Mouse (Mus musculus): ENCODE results near the gene Gm960.

Gm960 gene

DNA sequence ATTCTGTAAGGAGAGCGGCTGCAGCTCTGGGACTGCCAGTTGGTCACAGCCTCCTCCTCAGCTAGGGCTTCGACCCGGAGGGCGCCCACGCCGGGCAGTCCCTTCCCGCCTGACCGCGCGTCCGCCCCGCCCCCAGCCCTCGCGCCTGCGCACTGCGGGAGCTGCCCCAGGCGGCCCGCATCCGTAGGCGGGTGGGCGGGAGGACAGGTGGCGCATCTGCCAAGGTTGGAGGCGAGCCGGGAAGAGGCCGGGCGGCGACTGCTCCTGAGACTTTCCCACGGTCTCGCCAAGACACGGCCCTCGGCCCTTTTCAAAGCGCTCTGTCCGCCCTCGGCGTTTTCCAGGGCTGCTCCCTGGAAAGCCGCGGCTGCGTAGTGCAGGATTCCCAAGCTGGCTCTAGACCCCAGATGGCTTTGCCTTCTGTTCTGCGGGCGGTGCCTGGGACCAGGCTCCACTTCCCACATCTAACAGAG, at the start of gene Gm960:
Gene Gm960, minus strand, starts transcription at position 464 of the 473 bp plus-strand sequence.
- DNase-seq = peak; percentile 95 to 97

- peak; percentile 50 to 63 for DNase-seq
Measured at GRCm38 (mm10) chr19:4747631-4748312, 49.3 kb upstream of the Gm960 start.

DNA sequence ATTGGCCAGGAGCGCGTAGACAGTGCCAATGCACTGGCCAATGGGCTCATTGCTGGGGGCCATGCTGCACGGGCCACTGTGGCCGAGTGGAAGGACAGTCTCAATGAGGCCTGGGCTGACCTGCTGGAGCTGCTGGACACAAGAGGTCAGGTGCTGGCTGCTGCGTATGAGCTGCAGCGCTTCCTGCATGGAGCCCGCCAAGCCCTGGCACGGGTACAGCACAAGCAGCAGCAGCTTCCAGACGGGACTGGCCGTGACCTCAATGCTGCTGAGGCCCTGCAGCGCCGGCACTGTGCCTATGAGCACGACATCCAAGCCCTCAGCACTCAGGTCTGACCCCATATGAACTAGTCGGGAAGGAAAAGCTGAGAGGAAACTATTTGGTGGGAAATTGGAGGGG, 48.1 kb upstream of the Gm960 start:
- DNase-seq = peak; percentile 85 to 91

DNA sequence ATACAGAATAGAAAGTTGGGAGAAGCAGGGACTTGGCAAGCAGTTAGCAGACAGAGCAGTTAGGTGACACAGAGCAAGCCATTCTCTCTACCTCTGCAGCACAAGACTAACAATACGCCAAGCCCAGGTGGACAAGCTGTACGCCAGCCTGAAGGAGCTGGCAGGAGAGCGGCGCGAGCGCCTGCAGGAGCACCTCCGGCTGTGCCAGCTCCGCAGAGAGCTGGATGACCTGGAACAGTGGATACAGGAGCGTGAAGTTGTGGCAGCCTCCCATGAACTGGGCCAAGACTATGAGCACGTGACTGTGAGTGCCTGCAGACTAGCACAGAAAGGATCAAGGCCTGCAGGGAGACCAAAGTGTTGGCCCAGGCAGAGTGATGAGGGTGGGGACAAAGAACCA, 47.2 kb upstream of the Gm960 start:
- DNase-seq = peak; percentile 43 to 51

DNA sequence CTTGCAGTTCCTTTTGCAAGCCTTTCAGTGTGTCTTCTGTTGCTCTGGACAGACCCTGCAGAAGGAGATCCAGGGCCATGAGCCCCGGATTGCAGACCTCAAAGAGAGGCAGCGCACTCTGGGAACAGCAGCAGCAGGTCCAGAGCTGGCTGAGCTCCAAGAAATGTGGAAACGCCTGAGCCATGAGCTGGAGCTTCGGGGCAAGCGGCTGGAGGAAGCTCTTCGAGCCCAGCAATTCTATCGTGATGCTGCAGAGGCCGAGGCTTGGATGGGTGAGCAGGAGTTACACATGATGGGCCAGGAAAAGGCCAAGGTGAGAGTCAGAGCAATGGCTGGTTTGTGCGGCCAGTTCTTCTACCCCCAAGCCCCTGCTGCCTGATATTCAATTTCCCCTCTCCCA, 46.6 kb upstream of the Gm960 start:
- peak; percentile 63 to 70 for DNase-seq

DNA sequence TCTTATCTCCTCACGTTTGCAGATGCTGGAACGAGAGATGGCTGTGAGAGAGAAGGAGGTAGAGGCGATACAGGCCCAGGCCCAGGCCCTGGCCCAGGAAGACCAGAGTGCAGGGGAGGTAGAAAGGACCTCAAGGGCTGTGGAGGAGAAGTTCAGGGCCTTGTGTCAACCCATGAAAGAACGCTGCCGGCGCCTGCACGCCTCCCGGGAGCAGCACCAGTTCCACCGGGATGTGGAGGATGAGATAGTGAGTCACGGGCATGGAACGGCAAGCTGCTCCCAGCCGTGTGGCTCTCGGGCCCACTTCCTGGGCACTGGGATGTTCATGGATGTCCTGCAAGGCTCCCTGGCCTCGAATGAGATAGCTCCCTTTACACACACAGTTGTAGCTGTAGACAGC, 45.6 kb upstream of the Gm960 start:
- no peak for DNase-seq

- peak; percentile 63 to 76 for DNase-seq
Measured at GRCm38 (mm10) chr19:4743524-4743923, 45.1 kb upstream of the Gm960 start.

DNA sequence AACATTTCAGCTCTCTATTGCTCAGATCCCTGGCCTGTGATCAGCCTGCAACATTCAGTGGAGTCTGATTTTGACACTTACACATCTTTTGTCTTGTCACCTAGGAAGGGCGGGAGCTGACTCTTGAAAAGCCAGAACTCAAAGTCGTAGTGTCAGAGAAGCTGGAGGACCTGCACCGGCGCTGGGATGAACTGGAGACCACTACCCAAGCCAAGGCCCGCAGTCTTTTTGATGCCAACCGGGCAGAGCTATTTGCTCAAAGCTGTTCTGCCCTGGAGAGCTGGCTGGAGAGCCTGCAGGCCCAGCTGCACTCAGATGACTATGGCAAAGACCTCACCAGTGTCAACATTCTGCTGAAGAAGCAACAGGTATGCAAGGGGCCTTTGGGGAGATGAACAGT, 43.8 kb upstream of the Gm960 start:
- peak in 1 of 2 experiments; percentile 4 for DNase-seq

- DNase-seq = peak in 1 of 2 experiments; percentile 6
Measured at GRCm38 (mm10) chr19:4741482-4741881, 43.0 kb upstream of the Gm960 start.

- no peak for DNase-seq
Measured at GRCm38 (mm10) chr19:4739762-4740161, 41.3 kb upstream of the Gm960 start.

DNA sequence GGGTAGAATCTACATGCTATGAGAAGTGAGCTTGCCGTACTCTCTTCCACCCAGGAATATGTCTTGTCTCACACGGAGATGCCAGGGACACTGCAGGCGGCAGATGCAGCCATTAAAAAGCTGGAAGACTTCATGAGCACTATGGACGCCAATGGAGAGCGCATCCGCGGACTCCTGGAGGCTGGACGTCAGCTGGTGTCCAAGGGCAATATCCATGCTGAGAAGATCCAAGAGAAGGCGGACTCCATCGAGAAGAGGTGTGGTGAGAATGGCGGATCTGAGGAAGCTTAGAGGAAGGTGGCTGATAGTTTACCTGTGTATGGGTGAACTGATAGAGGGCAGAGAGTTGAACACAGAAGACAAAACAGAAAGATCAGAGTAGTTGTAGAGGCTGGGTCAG, 40.6 kb upstream of the Gm960 start:
- no peak for DNase-seq

DNA sequence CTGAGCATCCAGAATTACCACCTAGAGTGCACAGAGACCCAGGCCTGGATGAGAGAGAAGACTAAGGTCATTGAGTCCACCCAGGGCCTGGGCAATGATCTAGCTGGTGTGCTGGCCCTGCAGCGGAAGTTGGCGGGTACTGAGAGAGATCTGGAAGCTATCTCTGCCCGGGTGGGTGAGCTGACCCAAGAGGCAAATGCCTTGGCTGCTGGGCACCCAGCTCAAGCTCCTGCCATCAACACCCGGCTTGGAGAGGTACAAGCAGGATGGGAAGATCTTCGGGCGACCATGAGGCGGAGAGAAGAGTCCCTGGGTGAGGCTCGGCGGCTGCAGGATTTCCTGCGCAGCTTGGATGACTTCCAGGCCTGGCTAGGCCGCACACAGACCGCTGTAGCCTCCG, 39.4 kb upstream of the Gm960 start:
- no peak for DNase-seq

- DNase-seq = no peak
Measured at GRCm38 (mm10) chr19:4733052-4733451, 34.6 kb upstream of the Gm960 start.

- DNase-seq = no peak
Measured at GRCm38 (mm10) chr19:4729186-4729585, 30.7 kb upstream of the Gm960 start.

DNA sequence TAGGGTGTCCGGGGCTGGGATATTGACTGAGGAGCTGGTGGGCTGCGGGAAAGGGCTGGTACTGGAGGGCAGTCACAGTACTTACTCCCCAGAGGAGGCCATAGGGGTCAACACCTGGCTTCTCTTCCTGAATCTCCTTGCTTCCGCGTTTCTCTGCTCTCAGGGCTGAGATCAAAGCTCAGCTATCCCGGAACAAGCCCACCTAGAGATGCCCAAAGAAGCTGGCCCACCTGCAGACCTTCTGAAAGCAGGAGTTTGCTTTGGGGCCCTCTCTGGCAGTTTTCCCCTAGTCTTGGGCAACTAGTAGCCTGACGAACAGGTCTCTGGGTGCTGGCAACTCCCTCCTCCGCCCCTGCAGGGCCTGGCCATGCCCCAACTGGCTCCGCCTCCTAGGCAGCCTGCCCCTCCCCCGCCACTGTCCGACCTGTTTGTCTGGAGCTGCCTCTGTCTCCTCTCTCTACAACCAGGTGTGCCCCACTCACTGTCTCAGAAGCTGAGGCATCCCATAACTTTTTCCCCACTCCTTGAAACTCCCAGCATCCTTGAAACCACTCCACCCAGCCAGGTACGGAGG, 22.3 kb upstream of the Gm960 start:
- DNase-seq = peak; percentile 38 to 61

- DNase-seq = no peak
Measured at GRCm38 (mm10) chr19:4720112-4720511, 21.6 kb upstream of the Gm960 start.

DNA sequence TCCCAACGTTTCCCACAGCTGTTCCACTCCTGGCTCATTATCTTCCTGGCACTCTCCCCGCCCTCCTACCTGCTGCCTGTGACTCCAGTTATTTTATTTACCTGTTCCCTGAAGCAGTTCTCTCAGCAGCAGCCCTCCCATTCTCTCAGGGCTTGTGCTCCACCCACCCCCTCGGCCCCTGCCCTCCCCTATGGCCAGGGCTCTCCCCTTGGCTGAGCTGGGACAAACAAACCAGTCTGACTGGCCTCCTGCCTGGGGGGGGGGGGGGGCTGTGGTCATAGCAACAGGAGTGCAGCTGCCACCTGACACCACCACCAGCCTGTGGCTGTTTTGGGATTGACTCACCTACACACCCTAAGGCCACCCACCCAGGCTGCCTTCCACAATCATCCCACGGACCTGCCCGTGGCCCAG, 20.9 kb upstream of the Gm960 start:
- no peak for DNase-seq

DNA sequence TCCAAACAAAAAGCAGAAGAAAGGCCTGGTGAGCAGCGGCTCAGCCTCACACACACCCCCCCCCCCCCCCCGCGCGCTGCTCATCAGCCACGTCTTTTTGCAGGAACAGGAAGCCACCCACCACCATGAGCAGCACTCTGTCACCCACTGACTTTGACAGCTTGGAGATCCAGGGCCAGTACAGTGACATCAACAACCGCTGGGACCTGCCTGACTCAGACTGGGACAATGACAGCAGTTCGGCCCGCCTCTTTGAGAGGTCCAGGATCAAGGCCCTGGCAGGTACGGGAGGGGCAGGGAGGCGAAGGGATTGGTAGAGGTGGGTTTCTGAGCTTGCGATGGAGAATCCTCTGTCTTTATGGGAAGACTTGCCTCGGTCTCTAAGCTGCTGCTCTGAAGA, 20.2 kb upstream of the Gm960 start:
- DNase-seq = no peak

DNA sequence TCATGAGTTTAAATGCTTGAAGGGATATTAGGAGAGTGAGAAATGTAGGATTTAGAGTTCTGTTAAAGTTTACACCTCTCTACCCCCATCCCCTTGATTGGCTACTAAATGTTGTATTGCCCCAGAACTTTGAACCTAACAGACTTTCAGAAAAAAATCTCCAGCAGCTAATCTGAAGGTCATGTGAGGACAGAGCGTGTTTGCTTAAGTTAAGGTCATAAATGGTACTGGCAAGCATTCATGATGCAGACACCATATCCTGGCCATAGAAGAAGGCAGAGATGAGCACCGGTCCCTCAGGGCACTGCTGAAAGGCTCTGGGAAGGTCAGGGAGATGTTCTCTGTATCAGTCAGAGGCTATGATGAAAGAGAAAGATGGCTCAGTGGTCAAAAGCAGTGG, 18.8 kb upstream of the Gm960 start:
- DNase-seq = no peak

DNA sequence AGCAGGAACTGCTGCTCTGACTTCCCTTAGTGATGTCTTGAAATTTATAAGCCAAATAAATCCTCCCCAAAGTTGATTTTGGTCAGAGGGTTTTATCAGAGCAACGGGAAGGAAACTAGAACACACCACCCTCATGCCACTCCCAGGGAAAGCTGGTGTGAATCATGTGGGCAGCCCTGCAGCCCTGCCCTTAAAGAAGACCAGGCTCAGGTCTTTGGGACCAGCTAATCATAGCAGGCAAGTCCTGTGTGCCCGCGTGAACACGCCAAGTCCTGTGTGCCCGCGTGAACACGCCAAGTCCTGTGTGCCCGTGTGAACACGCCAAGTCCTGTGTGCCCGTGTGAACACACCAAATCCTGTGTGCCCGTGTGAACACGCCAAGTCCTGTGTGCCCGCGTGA, 18.3 kb upstream of the Gm960 start:
- no peak for DNase-seq

DNA sequence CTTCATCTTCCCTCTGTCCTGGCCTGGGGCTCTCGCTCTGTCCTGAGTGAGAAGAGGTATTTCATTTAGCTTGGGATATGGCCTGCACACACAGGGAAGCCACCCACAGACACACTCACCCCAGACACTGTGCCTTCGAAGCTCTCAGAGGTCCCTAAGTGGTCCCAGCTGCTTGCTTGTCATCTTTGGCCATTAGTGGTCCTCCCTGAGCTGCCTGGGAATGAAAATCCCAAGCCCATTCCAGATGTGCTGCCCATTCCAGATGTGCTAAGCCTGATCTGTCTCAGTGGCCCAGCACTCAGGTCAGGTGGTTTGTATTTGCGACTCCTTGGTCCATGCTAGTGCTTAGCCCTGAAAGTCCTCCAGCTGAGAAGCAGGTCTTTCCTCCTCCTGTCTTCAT, 15.4 kb upstream of the Gm960 start:
- DNase-seq = no peak

DNA sequence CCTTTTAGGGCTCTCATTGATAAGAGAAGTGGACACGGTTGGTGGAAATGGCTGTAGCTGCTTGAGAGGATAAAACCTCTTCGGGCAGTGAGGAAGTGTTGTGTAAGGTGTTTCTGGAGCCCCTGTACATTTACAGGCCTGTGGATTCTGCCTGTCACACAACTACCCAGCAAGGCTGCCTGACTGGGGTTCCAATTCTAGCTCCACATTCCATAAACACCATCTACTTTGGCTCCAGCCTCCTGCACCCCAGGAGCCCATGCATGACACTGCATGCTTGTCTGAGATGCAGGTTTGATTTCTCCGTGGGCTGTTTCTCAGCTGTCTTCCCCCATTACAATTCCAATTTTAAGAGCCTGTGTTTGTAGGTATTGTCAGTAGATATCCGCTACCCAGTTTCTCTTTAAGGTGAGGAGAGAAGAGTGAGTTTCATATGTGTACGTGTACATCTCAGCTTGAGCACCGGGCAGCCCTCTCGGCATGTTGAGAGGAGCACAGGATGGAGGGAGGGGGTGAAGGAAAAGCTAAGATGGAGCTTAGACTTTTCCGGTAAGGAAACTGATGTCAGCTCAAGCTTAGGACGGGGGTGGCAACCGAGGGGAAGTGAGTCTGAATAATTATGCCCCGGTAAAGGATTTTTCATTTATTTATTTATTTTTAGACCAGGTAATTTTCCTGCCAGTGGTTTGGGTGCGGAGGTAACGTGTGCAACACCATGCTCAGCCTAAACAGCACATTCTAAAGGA, 14.5 kb upstream of the Gm960 start:
- peak; percentile 36 to 46 for DNase-seq

DNA sequence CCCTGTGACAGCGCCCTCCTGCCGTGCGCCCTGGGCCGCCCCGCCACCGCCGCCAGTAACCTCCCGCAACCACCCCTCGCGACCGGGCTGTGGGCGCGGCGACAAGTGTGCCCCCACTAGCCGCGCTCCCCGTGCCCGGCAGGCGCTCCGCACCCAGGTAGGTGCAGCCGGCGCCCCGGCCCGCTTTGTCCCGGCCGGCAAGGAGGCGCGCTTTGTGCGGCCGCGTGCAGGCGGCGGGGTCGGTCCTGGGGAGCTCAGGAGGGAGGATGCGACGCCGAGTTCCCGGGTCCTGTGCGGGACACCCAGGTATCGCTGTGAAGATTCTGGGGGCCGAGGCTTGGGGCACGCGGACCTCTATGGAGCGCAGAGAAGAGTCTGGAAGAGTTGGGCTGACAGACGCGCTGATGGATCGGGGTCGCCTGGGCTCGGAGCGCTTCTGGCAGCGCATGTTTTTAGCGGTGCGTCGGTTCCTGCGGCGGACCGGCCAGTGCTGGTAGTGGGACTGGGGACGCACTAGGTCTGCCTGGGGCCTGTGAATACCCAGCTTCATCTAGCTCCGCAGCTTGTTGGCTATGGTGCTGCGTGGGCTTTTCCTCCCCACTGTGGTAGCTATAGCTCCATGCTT, 13.8 kb upstream of the Gm960 start:
- peak; percentile 67 to 68 for DNase-seq

Data from cerebellum, postnatal 14 days (tissue).